Mouse (Mus musculus) olfactory bulb, adult 2 months (tissue): Measurements from ENCODE around the gene Dhx40.

ENCODE experiments used
- CTCF ChIP-seq: fragments of 200-500 bp; IDR thresholded peaks from 2 replicates; pipeline ENCODE4 v1.5.1; 2012; ENCODE audit warnings: low read depth, mild to moderate bottlenecking, low read length, moderate library complexity; ENCODE audit not compliant: insufficient read depth
- POLR2A ChIP-seq: fragments of 200-500 bp; IDR thresholded peaks from 2 replicates; pipeline ENCODE4 v1.6.1; 2012; ENCODE audit warnings: mild to moderate bottlenecking, low read depth, low read length, moderate library complexity; ENCODE audit not compliant: insufficient read depth

GRCm38 (mm10) chr11:86851234-86851671 is 43.7 kb upstream of the Dhx40 start:
- no peak for TF ChIP-seq CTCF
- no peak for TF ChIP-seq POLR2A
